Mouse (Mus musculus) limb, embryonic 13.5 days (tissue): Measurements from ENCODE around the gene Mcu. TPM values are rescaled to one million over a fixed set of nuclear protein-coding genes. Genes with fewer than 3 reads are reported as not detected.

ENCODE experiments used
- ATAC-seq: fragments of 200-750 bp; cut with Nextera tagmentation; 2 replicates; pipeline ENCODE4 v1.8.0; 2017; ENCODE audit warnings: low read depth, moderate number of reproducible peaks, moderate TSS enrichment; ENCODE audit not compliant: low FRiP score
- H3K27ac ChIP-seq: fragments of 300-500 bp; sonication (generic); 2 replicates; pipeline ENCODE4 v1.5.1; 2015; ENCODE audit warnings: inconsistent platforms, mild to moderate bottlenecking, moderate library complexity
- H3K27me3 ChIP-seq: fragments of 300-500 bp; sonication (generic); 2 replicates; pipeline ENCODE4 v1.6.1; 2015; ENCODE audit warnings: mild to moderate bottlenecking, inconsistent platforms
- H3K36me3 ChIP-seq: fragments of 300-500 bp; sonication (generic); 2 replicates; pipeline ENCODE4 v1.6.1; 2015; ENCODE audit warnings: inconsistent platforms, mild to moderate bottlenecking, moderate library complexity
- H3K4me1 ChIP-seq: fragments of 300-500 bp; sonication (generic); 2 replicates; pipeline ENCODE4 v1.6.1; 2015; ENCODE audit warnings: inconsistent platforms
- H3K4me2 ChIP-seq: fragments of 300-500 bp; sonication (generic); replicated peaks from 2 replicates; pipeline ENCODE4 v1.6.1; 2015; ENCODE audit warnings: inconsistent platforms, mild to moderate bottlenecking, moderate library complexity
- H3K4me3 ChIP-seq: fragments of 300-500 bp; sonication (generic); 2 replicates; pipeline ENCODE4 v1.5.1; 2015; ENCODE audit warnings: moderate library complexity, mild to moderate bottlenecking, inconsistent platforms
- H3K9ac ChIP-seq: fragments of 300-500 bp; sonication (generic); 2 replicates; pipeline ENCODE4 v1.6.1; 2015; ENCODE audit warnings: mild to moderate bottlenecking, inconsistent platforms
- H3K9me3 ChIP-seq: fragments of 300-500 bp; sonication (generic); 2 replicates; pipeline ENCODE4 v1.6.1; 2016; ENCODE audit warnings: inconsistent platforms
- WGBS: fragments of 180-500 bp; shearing (Covaris S2); methylation state at CpG from one replicate; pipeline ENCODE4 v1.1.7; 2015; 5-methylcytosine and 5-hydroxymethylcytosine counted together
- polyA plus RNA-seq: library from polyadenylated mRNA; unstranded; fragments of >200 nt; fragmentation: Nextera tagmentation; extraction: Ambion mirVana; gene quantifications from 2 replicates; pipeline ENCODE4 v1.2.1, GENCODE M21; 2015

Mcu gene
- polyA plus RNA-seq = 62.3 and 65.3 TPM in 2 replicates

DNA sequence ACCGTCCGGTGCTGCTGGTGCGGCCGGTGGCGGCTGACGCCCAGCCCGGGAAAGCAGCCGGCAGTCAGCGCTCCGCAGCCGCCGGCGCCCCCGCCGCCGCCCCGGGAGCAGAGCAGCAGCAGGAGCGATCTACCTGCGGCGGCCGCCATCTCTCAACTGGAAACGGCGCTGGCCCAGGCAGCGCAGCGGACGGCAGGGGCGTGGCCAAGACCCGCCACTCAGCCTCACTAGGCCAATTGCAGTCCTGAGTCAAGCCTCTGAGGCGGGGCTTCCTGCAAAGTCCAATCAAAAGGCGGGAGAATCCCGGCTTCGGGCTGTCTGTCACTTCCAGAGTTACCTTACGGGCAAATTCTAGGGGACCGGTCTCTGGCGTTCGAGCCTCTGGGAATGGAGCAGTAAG is at the start of gene Mcu:
Gene Mcu (minus strand): TSS at position 171 of the 400 bp plus-strand sequence.
- peak; percentile 99 for ATAC-seq
- Histone ChIP-seq H3K9me3 (no peaks in the 10 kb centered on the region), H3K4me3 (peak within 1 kb of the TSS; percentile 91), H3K27me3 (no peaks in the 10 kb centered on the region), H3K4me2 (peak within 1 kb of the TSS; percentile 85), H3K4me1 (peaks cover 32% of the 10 kb centered on the region), H3K27ac (peak within 1 kb of the TSS; percentile 89), H3K36me3 (no peaks in the 10 kb centered on the region), H3K9ac (peak within 1 kb of the TSS; percentile 97)
- WGBS = under 1% methylated on average over 36 of the region's 36 CpGs

DNA sequence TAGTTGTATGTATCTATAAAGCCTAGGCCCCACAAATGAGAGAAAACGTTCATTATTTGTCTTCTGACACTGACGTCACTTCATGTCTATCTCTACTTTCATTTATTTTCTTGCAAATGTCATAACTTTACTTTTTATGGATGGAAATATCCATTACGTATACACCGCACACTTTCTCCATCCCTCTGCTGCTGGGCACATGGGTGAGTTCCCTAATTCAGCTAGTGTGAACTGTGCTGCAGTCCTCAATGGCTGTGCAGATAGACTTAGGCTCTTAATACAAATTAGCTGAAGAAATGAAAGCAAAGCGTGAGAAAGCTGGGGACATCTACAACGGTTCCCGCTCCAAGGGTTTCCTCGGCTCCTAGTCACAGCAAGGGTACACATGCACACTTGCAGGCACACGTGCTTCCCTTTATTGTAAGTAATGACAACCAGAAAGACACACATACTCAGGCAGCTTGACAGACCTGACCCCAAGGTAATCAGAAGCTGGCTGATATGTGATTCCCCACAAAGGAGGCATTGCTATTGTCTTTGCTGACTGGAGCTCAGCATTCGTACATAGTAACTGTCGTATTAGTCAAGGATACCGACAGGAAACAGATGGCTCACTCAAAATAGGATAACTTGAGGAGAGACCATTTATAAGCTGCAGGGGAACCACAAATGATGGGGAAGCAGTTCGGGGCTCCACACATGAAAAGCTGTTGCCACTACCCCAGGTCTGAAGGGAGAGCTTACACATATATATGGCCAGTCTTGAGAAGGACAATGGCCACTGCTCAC is 49.2 kb upstream of the Mcu start:
- H3K9me3 ChIP-seq = peaks cover under 1% of the 10 kb centered on the region; the same call in 1 of the 2 replicates
- no peak overlapping the region for H3K27ac ChIP-seq
- H3K27me3 ChIP-seq = no peaks in the 10 kb centered on the region
- no peak overlapping the region for H3K9ac ChIP-seq
- no peak overlapping the region for H3K4me2 ChIP-seq
- ATAC-seq = no peak
- H3K4me3 ChIP-seq = no peak overlapping the region
- H3K36me3 ChIP-seq = no peaks in the 10 kb centered on the region
- 64% methylated on average over 13 of the region's 13 CpGs for WGBS
- peaks cover 38% of the 10 kb centered on the region for H3K4me1 ChIP-seq

DNA sequence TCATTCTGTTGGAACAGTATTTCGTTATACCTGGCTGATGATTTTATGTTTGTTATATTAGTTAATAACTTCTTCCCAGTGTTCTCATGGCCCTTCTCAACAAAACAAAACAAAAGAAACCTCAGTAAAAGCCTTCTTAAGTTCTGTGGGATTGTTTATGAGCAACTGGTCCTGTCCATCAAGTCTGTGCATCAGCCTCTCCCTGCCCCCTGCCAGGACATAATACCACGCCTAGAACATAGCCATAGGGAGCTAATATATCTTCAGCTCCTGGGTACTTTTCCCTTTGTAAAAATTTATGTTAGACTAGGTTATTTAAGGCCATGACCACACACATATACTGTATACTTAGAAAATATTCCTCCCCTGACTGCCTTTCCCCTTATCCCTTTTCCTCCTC is 48.3 kb upstream of the Mcu start:
- ATAC-seq = peak; percentile 51; the same call in 1 of the 2 replicates
- H3K9me3 ChIP-seq = peaks cover 7% of the 10 kb centered on the region; the same call in 1 of the 2 replicates
- no peak overlapping the region for H3K4me3 ChIP-seq
- no peak overlapping the region for H3K27ac ChIP-seq
- H3K4me2 ChIP-seq = no peak overlapping the region
- no peak overlapping the region for H3K9ac ChIP-seq
- peaks cover 33% of the 10 kb centered on the region for H3K4me1 ChIP-seq
- no peaks in the 10 kb centered on the region for H3K36me3 ChIP-seq
- WGBS = 59% methylated on average over 2 of the region's 2 CpGs
- H3K27me3 ChIP-seq = no peaks in the 10 kb centered on the region

DNA sequence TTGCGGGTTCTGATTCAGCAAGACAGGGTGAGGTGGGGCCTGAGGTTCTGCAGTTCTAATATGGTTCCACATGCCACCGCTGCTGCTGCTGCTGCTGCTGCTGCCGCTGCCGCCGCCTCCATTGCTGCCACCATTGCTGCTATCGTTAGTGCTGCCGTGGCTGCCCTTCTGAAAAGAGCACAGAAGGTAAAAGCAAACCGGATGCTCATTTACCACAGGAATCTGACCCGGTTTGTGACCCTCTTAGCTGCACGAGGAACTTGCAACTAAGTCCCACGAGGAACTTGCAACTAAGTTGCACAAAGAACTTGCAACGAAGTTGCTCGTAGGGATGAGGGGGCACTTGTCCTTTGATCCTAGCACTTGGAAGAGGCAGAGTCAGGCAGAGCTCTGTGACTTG is 40.3 kb upstream of the Mcu start:
- no peak overlapping the region for H3K27ac ChIP-seq
- 75% methylated on average over 13 of the region's 13 CpGs for WGBS
- H3K27me3 ChIP-seq = no peaks in the 10 kb centered on the region
- H3K9me3 ChIP-seq = peaks cover 7% of the 10 kb centered on the region; the same call in 1 of the 2 replicates
- no peak for ATAC-seq
- H3K4me1 ChIP-seq = no peaks in the 10 kb centered on the region
- H3K4me3 ChIP-seq = no peak overlapping the region
- no peak overlapping the region for H3K9ac ChIP-seq
- no peak overlapping the region for H3K4me2 ChIP-seq
- no peaks in the 10 kb centered on the region for H3K36me3 ChIP-seq

DNA sequence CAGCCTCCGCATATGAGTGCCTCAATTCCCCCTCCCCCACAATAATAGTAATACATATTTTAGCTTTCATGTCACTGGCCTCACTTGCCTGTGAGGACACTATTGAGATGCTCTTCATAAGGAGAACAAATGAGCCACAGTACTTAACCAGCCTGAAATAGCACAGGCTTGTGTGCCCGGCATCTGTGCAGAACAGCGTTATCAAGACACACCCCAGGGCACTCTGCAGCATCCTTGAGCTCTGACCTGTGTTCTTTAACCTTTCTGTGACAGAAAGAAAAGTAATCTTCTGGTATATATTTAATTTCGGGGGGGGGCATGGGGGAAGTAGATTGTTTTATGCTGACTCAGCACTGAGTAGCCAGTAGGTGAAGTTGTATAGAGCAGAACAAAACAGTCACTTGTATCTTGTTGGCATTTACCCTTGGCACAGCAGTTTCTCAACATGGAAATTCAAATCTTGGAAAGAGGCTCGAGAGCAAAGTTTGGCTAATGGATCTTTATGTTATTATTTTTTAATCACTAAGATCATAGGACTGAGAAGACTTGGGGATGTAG is 30.4 kb upstream of the Mcu start:
- 0 out of 2 replicates have a peak, but pooled peaks cover 10% of the 10 kb centered on the region for H3K9me3 ChIP-seq
- 89% methylated on average over 5 of the region's 5 CpGs for WGBS
- H3K4me3 ChIP-seq = no peak overlapping the region
- H3K4me2 ChIP-seq = no peak overlapping the region
- H3K27ac ChIP-seq = no peak overlapping the region
- no peaks in the 10 kb centered on the region for H3K27me3 ChIP-seq
- no peak overlapping the region for H3K9ac ChIP-seq
- 0 out of 2 replicates have a peak, but pooled peaks cover 4% of the 10 kb centered on the region for H3K4me1 ChIP-seq
- no peaks in the 10 kb centered on the region for H3K36me3 ChIP-seq
- no peak for ATAC-seq

DNA sequence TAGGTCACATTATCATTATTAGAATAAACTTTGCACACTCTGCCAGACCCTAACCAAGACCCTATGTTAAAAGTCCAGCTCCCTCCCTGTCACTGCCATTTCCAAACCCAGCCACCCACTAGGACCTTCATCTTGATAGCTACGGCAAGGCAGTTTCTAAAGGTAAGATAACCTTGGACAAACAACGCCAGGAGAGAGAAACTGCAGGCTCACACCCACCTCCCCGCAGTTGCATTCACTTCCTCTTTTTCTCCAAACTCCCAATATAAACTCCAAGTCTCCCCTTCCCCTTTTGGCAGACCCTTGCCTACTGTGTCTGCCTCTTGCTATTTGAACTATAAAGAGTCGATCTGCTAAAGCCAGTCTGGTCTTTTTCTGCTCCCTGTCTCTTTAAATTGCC is 28.7 kb upstream of the Mcu start:
- no peak overlapping the region for H3K4me2 ChIP-seq
- no peaks in the 10 kb centered on the region for H3K27me3 ChIP-seq
- H3K4me3 ChIP-seq = no peak overlapping the region
- ATAC-seq = no peak
- no peak overlapping the region for H3K9ac ChIP-seq
- H3K4me1 ChIP-seq = peaks cover 8% of the 10 kb centered on the region; the same call in 1 of the 2 replicates
- H3K36me3 ChIP-seq = no peaks in the 10 kb centered on the region
- 79% methylated on average over 4 of the region's 4 CpGs for WGBS
- H3K9me3 ChIP-seq = 0 out of 2 replicates have a peak, but pooled peaks cover 10% of the 10 kb centered on the region
- H3K27ac ChIP-seq = no peak overlapping the region

DNA sequence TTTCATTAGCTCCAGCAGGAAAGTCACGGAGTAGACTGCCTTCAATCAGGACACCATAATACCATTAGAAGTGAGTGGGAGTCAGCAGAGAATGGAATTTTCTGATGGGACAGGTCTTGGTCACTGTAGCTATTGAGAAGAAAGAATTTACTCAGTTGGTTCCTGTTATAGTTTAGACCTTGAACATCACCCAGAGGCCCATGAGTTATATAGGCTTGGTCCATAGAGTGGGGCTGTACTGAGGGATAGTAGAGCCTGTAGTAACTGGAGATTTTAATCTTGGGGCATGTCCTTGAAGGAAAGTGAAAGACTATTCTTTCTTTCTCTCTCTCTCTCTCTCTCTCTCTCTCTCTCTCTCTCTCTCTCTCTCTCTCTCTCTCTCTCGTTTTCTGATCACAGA is 28.2 kb upstream of the Mcu start:
- Histone ChIP-seq H3K4me1 (peaks cover 8% of the 10 kb centered on the region; the same call in 1 of the 2 replicates), H3K36me3 (no peaks in the 10 kb centered on the region), H3K27me3 (no peaks in the 10 kb centered on the region), H3K9me3 (0 out of 2 replicates have a peak, but pooled peaks cover 7% of the 10 kb centered on the region), H3K9ac (no peak overlapping the region), H3K4me3 (no peak overlapping the region), H3K4me2 (no peak overlapping the region), H3K27ac (no peak overlapping the region)
- no peak for ATAC-seq
- 55% methylated on average over 2 of the region's 2 CpGs for WGBS

DNA sequence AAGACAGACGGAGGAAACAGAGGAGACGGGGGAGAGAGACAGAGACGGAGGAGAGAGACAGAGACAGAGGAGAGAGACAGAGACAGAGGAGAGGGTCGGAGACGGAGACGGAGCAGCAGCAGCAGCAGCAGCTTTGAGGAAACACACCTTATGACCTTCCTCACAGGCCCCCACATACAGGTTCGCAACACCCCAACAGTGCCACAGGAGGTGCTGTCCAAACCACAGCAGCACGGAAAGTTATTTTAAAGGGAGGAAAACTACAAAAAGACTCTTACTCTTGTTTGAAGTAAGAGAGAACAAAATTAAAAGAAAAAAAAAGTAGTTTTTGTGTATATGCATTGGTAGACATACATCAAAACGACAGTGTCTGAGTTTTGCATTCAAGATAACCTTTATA is 27.2 kb upstream of the Mcu start:
- H3K27me3 ChIP-seq = no peaks in the 10 kb centered on the region
- ATAC-seq = no peak
- no peak overlapping the region for H3K27ac ChIP-seq
- H3K9ac ChIP-seq = no peak overlapping the region
- WGBS = 74% methylated on average over 9 of the region's 9 CpGs
- H3K4me2 ChIP-seq = no peak overlapping the region
- no peak overlapping the region for H3K4me3 ChIP-seq
- H3K36me3 ChIP-seq = no peaks in the 10 kb centered on the region
- H3K4me1 ChIP-seq = peaks cover 12% of the 10 kb centered on the region
- 0 out of 2 replicates have a peak, but pooled peaks cover 4% of the 10 kb centered on the region for H3K9me3 ChIP-seq

DNA sequence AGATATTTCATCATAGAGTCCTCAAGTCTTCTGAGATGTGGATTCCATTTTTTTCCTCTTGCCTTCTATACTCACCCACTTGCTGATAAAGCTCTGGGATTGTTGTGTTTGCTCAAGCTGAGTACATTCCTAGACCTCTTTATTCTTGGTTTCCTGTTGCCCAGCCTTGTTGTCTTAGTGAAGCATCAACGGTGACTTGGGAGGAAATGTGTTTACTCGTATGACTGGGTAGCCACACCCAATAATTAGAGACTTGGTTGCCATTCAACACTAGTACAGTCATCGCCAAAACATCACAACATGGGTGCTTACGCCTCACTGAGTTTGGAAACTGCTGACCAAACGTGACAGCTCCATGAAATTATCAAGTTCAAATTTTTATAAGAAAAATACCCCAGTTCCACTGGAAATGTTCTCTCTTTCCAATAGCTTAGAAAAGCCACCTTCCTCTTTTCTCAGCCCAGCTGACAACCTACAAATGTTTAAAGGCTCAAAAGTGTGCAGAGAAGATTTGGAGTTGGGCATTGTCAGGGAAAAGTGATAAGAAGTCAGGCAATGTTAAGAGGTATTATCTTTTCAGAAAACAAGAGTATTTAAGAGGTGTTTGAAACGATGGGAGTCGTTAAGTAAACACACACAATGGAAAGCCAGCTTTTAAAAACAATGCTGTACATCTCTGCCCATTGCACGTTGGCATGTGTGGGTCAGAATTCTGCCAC is 26.3 kb upstream of the Mcu start:
- H3K4me1 ChIP-seq = peaks cover 20% of the 10 kb centered on the region
- H3K4me2 ChIP-seq = no peak overlapping the region
- 76% methylated on average over 8 of the region's 8 CpGs for WGBS
- no peaks in the 10 kb centered on the region for H3K27me3 ChIP-seq
- no peak overlapping the region for H3K27ac ChIP-seq
- H3K9ac ChIP-seq = no peak overlapping the region
- H3K36me3 ChIP-seq = no peaks in the 10 kb centered on the region
- 0 out of 2 replicates have a peak, but pooled peaks cover 4% of the 10 kb centered on the region for H3K9me3 ChIP-seq
- no peak for ATAC-seq
- no peak overlapping the region for H3K4me3 ChIP-seq

DNA sequence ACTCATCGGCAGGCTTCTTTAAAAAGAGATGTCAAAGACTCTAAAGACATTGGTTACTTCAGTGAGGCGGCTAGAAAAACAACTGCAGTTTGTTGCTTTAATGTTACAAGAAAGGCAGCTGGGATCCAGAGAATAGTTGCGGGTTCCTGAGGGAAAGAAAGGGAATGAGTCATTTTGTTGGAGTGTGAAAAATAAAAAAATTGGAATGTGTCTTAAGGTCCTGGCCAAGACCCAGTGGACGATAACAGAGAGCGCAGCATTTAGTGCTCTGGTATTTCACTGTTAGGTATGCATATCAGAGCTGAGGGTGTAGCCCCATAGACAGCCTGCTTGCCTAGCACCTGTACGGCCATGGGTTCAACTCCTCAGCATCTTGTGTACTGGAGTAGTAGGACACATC is 22.1 kb upstream of the Mcu start:
- no peaks in the 10 kb centered on the region for H3K27me3 ChIP-seq
- no peak for ATAC-seq
- WGBS = 69% methylated on average over 6 of the region's 6 CpGs
- H3K4me2 ChIP-seq = peak overlapping the region; percentile 46; the same call in 1 of the 2 replicates
- no peaks in the 10 kb centered on the region for H3K9me3 ChIP-seq
- peaks cover 29% of the 10 kb centered on the region for H3K4me1 ChIP-seq
- no peaks in the 10 kb centered on the region for H3K36me3 ChIP-seq
- no peak overlapping the region for H3K4me3 ChIP-seq
- peak overlapping the region; percentile 85; the same call in 1 of the 2 replicates for H3K27ac ChIP-seq
- no peak overlapping the region for H3K9ac ChIP-seq

DNA sequence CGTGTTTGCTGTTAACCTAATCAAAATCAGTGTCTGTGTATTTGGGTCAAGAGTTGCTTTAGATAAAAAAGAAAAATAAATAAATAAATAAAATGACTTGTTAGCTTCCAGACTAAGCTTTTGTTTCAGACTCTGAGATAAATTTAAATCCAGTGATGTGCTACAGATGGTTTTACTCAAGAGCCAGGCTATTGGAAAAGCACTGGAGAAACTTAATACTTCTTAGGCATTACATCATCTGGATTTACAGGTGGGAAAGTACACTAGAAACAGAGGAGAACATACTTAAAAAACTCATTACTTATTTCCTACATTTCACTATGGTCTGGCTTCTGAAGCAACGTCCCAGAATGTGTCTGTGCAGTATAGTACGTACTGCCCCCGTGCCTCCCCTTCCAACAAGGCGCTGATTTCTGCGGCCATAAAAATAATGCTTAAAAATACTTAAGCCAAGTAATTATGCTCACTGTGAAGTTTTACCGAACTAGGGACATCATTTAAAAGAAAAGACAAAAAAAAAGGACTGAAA is 21.2 kb upstream of the Mcu start:
- WGBS = 23% methylated on average over 7 of the region's 7 CpGs
- H3K9ac ChIP-seq = no peak overlapping the region
- peak; percentile 90 for ATAC-seq
- H3K9me3 ChIP-seq = no peaks in the 10 kb centered on the region
- no peak overlapping the region for H3K4me3 ChIP-seq
- H3K36me3 ChIP-seq = no peaks in the 10 kb centered on the region
- peak overlapping the region; percentile 46 for H3K4me2 ChIP-seq
- peak overlapping the region; percentile 85 for H3K27ac ChIP-seq
- no peaks in the 10 kb centered on the region for H3K27me3 ChIP-seq
- H3K4me1 ChIP-seq = peaks cover 29% of the 10 kb centered on the region
